Mouse (Mus musculus): ENCODE results near the gene Cdca8. TPM values are rescaled to one million over a fixed set of nuclear protein-coding genes. Genes with fewer than 3 reads are reported as not detected.

Cdca8 gene
- polyA plus RNA-seq, 1 experiment from 2014 or later = 34.9 TPM

DNA sequence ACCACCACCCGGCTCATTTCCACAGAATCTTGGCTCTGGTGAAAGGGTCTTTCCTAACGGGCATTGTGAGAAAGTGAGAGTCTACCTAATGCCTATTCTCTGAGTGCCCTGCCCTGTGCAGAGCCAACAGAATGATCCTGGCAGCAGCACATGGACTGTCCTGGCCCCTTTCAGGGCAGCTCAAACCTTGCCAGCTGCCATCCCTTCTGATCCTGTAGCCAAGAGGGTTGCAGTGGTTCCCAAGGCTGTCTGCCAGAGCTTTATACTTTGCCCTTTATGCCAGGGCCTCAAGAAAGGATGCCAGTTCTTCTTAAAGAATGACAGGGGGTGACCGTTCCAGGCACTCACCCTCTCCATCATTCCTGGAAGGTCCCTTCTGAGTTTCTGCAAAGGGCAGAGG lies 10.4 kb upstream of the Cdca8 start:
- ATAC-seq (ENCODE audit: low FRiP score, low TSS enrichment) = no peak
- no peak overlapping the region for H3K27ac ChIP-seq (replicated peaks)
- H3K9ac ChIP-seq (ENCODE audit: low read length) = no peak overlapping the region
- H3K4me2 ChIP-seq (replicated peaks; ENCODE audit: low read depth) = no peak overlapping the region
- no peaks in the 10 kb centered on the region for H3K27me3 ChIP-seq (ENCODE audit: control insufficient read depth, insufficient read depth, low read length)
- H3K4me1 ChIP-seq (replicated peaks; ENCODE audit: control insufficient read depth, insufficient read depth) = no peaks in the 10 kb centered on the region
- no peaks in the 10 kb centered on the region for H3K36me3 ChIP-seq (ENCODE audit: control insufficient read depth, insufficient read depth, low read length)
- no peak for DNase-seq (ENCODE audit: low spot score)
- WGBS = 71% methylated on average over 3 of the region's 3 CpGs
- no peaks in the 10 kb centered on the region for H3K9me3 ChIP-seq (ENCODE audit: control insufficient read depth, low read length)
- H3K4me3 ChIP-seq (ENCODE audit: low read depth, low read length) = no peak overlapping the region
- TF ChIP-seq CTCF (IDR thresholded peaks at IDR 0.05; ENCODE audit: low read depth) (no peak), EP300 (optimal IDR thresholded peaks at IDR 0.05) (no peak)

DNA sequence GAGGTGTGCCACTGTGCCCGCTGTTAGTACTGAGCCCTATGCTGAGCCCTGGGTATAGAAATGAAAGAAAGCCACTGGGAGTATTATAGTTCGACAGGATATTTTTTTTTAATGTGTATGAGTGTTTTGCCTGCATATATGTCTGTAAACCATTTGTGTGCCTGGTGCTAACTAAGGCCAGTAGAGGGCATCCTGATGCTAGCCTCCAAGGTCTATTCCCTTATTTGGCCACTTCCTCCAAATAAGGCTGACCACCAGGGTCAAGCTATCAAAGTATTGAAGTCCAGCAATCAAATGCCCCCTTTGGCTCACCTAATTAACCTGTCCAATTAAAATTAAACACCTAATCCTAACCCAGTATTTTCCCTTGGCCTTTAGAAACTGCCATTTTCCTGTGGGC lies 5.8 kb upstream of the Cdca8 start:
- ATAC-seq (ENCODE audit: low FRiP score, low TSS enrichment) (no peak), DNase-seq (ENCODE audit: low spot score) (no peak)

GRCm38 (mm10) chr4:124943781-124944180 lies 4.7 kb upstream of the Cdca8 start:
- DNase-seq (ENCODE audit: low spot score) = no peak

More for the DNA sequence above, 5.8 kb upstream of the Cdca8 start:
- Histone ChIP-seq H3K36me3 (ENCODE audit: control insufficient read depth, insufficient read depth, low read length) (peaks cover 3% of the 10 kb centered on the region; the same call in 1 of the 2 replicates), H3K4me3 (ENCODE audit: low read depth, low read length) (no peak overlapping the region), H3K27ac (replicated peaks) (no peak overlapping the region), H3K4me2 (replicated peaks; ENCODE audit: low read depth) (no peak overlapping the region), H3K9me3 (ENCODE audit: control insufficient read depth, low read length) (no peaks in the 10 kb centered on the region), H3K9ac (ENCODE audit: low read length) (no peak overlapping the region), H3K4me1 (replicated peaks; ENCODE audit: control insufficient read depth, insufficient read depth) (no peaks in the 10 kb centered on the region), H3K27me3 (ENCODE audit: control insufficient read depth, insufficient read depth, low read length) (no peaks in the 10 kb centered on the region)
- TF ChIP-seq EP300 (optimal IDR thresholded peaks at IDR 0.05) (no peak), CTCF (IDR thresholded peaks at IDR 0.05; ENCODE audit: low read depth) (peak; percentile 67)
- WGBS = 58% methylated on average over 2 of the region's 2 CpGs

GRCm38 (mm10) chr4:124943022-124943421 lies 3.9 kb upstream of the Cdca8 start:
- peak; percentile 35; the same call in 1 of the 2 replicates for ATAC-seq (ENCODE audit: low FRiP score, low TSS enrichment)

More at GRCm38 (mm10) chr4:124943781-124944180, 4.7 kb upstream of the Cdca8 start:
- TF ChIP-seq CTCF (IDR thresholded peaks at IDR 0.05; ENCODE audit: low read depth) (no peak), EP300 (optimal IDR thresholded peaks at IDR 0.05) (no peak)
- no peak for ATAC-seq (ENCODE audit: low FRiP score, low TSS enrichment)
- Histone ChIP-seq H3K9me3 (ENCODE audit: control insufficient read depth, low read length) (no peaks in the 10 kb centered on the region), H3K4me2 (replicated peaks; ENCODE audit: low read depth) (no peak overlapping the region), H3K27me3 (ENCODE audit: control insufficient read depth, insufficient read depth, low read length) (no peaks in the 10 kb centered on the region), H3K27ac (replicated peaks) (no peak overlapping the region), H3K4me3 (ENCODE audit: low read depth, low read length) (no peak overlapping the region), H3K4me1 (replicated peaks; ENCODE audit: control insufficient read depth, insufficient read depth) (no peaks in the 10 kb centered on the region), H3K9ac (ENCODE audit: low read length) (no peak overlapping the region), H3K36me3 (ENCODE audit: control insufficient read depth, insufficient read depth, low read length) (peaks cover 3% of the 10 kb centered on the region; the same call in 1 of the 2 replicates)
- WGBS = 85% methylated on average over 5 of the region's 5 CpGs

DNA sequence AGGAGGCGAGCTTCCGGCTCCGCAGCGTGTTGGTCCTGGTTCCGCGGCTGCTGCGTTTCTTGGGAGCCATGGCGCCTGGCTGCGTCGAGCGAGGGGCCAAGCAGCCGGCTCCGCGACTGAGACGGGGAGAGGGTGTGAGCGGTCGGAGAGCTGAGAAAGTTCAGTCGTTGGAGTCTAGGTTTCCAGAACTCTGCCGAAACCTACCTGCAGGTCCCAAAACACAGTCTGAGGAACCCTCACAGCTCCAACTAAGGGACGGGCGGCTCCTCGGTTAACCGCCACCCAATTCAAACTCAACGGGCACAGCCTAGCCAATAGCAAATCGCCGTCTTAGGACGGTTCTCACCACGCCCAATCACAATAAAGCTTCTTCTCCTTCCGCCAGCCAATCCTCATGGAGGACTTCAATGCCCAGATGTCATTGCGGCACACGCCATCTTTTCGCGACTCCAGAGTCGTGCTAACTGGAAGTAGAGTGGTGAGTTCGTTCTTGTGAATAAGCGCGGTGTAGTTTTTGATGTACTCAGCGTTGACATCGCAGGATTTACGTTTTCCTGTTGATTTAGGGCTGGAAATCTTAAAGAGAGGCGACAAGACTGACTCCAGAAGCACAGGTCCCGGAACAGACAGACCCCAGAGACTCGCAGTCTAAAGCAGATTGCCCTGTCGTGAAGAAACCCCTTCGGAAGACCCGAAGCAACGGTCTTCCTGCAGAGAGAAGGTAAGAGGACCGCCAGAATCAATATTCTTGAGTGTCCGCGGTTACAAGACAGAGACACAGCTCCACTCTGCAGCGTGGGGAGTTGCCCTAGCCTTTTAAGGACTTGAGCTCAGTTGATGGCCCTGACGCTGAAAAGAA lies 2.3 kb downstream of the Cdca8 start, which contains the start of gene 9930104L06Rik:
Gene 9930104L06Rik (plus strand): TSS at position 436 of the 859 bp plus-strand sequence.
- no peaks in the 10 kb centered on the region for H3K27me3 ChIP-seq (ENCODE audit: control insufficient read depth, insufficient read depth, low read length)
- WGBS = under 1% methylated on average over 52 of the region's 52 CpGs
- peak; percentile 62 for TF ChIP-seq EP300 (optimal IDR thresholded peaks at IDR 0.05)
- TF ChIP-seq CTCF (IDR thresholded peaks at IDR 0.05; ENCODE audit: low read depth) = no peak
- no peak within 1 kb of the TSS for H3K27ac ChIP-seq (replicated peaks)
- peak within 1 kb of the TSS; percentile 89 for H3K4me3 ChIP-seq (ENCODE audit: low read depth, low read length)
- DNase-seq (ENCODE audit: low spot score) (peak; percentile 95), ATAC-seq (ENCODE audit: low FRiP score, low TSS enrichment) (peak; percentile 99)
- no peaks in the 10 kb centered on the region for H3K9me3 ChIP-seq (ENCODE audit: control insufficient read depth, low read length)
- H3K36me3 ChIP-seq (ENCODE audit: control insufficient read depth, insufficient read depth, low read length) = peaks cover 3% of the 10 kb centered on the region; the same call in 1 of the 2 replicates
- H3K4me1 ChIP-seq (replicated peaks; ENCODE audit: control insufficient read depth, insufficient read depth) = peaks cover 6% of the 10 kb centered on the region; the same call in 1 of the 2 replicates
- peak within 1 kb of the TSS; percentile 76 for H3K9ac ChIP-seq (ENCODE audit: low read length)
- peak within 1 kb of the TSS; percentile 95 for H3K4me2 ChIP-seq (replicated peaks; ENCODE audit: low read depth)

More at GRCm38 (mm10) chr4:124943022-124943421, 3.9 kb upstream of the Cdca8 start:
- Histone ChIP-seq H3K36me3 (ENCODE audit: control insufficient read depth, insufficient read depth, low read length) (peaks cover 3% of the 10 kb centered on the region; the same call in 1 of the 2 replicates), H3K9ac (ENCODE audit: low read length) (no peak overlapping the region), H3K4me3 (ENCODE audit: low read depth, low read length) (no peak overlapping the region), H3K27ac (replicated peaks) (no peak overlapping the region), H3K27me3 (ENCODE audit: control insufficient read depth, insufficient read depth, low read length) (no peaks in the 10 kb centered on the region), H3K9me3 (ENCODE audit: control insufficient read depth, low read length) (no peaks in the 10 kb centered on the region), H3K4me2 (replicated peaks; ENCODE audit: low read depth) (no peak overlapping the region), H3K4me1 (replicated peaks; ENCODE audit: control insufficient read depth, insufficient read depth) (no peaks in the 10 kb centered on the region)
- TF ChIP-seq EP300 (optimal IDR thresholded peaks at IDR 0.05) (no peak), CTCF (IDR thresholded peaks at IDR 0.05; ENCODE audit: low read depth) (peak; percentile 96)
- DNase-seq (ENCODE audit: low spot score) = peak; percentile 85
- 4% methylated on average over 4 of the region's 4 CpGs for WGBS

DNA sequence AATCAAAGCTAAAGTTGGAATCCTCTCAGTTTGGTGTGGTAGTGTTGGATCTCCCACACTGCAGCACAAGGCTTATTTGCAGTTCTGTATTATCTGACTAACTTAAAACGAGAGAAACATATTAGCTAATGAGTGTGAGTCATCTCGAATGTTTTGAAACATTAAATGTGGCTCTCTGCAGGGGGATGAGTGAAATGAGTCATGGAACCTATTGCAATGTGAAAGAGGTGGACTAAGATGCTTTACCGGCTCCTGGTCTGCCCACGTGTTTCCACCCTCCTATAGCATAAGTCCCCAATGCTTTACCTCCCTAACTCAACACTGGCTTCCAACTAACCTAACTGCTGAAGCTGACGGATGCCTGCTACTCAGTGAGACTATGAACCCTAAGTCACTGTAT lies 11.0 kb downstream of the Cdca8 start:
- TF ChIP-seq CTCF (IDR thresholded peaks at IDR 0.05; ENCODE audit: low read depth) (no peak), EP300 (optimal IDR thresholded peaks at IDR 0.05) (no peak)
- ATAC-seq (ENCODE audit: low FRiP score, low TSS enrichment) = no peak
- Histone ChIP-seq H3K27ac (replicated peaks) (no peak overlapping the region), H3K9me3 (ENCODE audit: control insufficient read depth, low read length) (no peaks in the 10 kb centered on the region), H3K4me2 (replicated peaks; ENCODE audit: low read depth) (no peak overlapping the region), H3K9ac (ENCODE audit: low read length) (no peak overlapping the region), H3K4me1 (replicated peaks; ENCODE audit: control insufficient read depth, insufficient read depth) (no peaks in the 10 kb centered on the region), H3K4me3 (ENCODE audit: low read depth, low read length) (no peak overlapping the region), H3K36me3 (ENCODE audit: control insufficient read depth, insufficient read depth, low read length) (peaks cover 9% of the 10 kb centered on the region), H3K27me3 (ENCODE audit: control insufficient read depth, insufficient read depth, low read length) (no peaks in the 10 kb centered on the region)
- WGBS = 79% methylated on average over 5 of the region's 5 CpGs
- no peak for DNase-seq (ENCODE audit: low spot score)

Data from stomach, postnatal 0 days (tissue).